Mouse (Mus musculus): ENCODE measurements around the gene Faf2. TPM values are rescaled to one million over a fixed set of nuclear protein-coding genes. Genes with fewer than 3 reads are reported as not detected.

Faf2 gene
- 51.6 and 68.5 TPM in 2 replicates for polyA plus RNA-seq (2015; fragmentation: Nextera tagmentation; extraction: Ambion mirVana)

DNA sequence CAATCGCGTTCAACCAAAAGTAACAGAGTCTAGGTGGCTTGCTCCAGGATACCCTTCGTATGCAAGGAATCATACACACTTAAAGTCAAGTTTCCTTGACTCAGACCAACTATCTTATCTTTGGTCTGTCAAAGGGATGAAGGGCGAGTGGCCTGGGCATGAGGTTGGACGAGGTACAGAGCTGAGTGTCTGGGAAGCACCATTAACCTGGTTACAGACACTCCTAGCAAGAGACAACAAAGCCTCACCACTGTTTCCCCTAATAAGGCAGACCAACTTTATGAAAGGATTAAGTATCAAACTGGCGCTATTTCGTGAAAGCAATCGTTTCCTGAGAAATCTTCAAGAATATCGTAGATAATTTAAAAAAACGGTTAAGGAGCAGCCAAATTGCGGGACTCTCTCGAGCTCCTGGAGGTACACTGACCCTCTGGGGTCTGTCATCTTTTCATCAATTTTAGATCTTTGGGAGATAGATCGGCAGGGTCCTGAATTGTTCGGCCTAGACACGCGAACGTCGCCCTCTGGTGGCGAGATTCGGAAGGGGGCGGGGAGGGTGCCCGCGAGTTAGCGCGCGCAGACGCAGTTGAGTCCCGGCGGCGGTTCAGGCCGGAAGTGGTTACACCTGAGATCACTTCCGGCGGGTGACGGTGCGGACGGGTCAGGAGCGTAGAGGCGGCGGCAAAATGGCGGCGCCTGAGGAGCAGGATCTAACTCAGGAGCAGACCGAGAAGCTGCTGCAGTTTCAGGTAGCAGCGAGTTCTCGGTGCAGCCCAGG is at the start of gene Faf2:
TSS of gene Faf2 (plus strand) at position 630 of the 778 bp plus-strand sequence.

DNA sequence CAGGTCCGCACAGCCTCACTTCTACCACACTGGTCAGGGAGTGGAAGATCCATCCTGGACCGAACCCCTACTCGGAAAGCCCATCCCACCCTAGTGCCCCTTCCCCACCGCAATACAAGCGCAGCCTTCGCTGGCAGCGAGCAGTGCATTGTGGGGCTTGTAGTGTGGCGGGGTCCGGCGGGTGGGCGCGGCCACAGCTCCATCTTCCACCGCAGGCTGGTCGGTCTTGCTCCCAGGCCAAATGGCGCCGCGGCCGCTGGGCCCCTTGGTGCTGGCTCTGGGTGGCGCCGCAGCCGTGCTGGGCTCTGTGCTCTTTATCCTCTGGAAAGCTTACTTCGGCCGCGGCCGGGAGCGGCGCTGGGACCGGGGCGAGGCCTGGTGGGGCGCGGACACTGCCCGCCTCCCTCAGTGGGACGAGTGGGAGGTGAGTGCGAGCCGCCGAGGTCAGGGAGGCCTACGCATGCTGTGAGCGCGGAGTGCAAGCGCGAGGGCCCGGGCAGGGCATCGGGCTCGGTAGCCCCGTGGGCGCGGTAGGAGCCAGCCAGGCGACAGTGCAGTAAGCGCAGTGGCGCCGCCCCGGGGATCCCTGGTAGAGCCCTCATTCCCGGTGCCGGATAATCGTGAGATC is 46.6 kb upstream of the Faf2 start, which contains the start of gene Arl10:
TSS of gene Arl10 (plus strand) at position 162 of the 628 bp plus-strand sequence.

GRCm38 (mm10) chr13:54589996-54590951 is 31.3 kb upstream of the Faf2 start, which contains the start of the genes Nop16 and Higd2a:
Gene Nop16 (minus strand): TSS chr13:54590090.
Gene Higd2a (plus strand): TSS chr13:54590207.

DNA sequence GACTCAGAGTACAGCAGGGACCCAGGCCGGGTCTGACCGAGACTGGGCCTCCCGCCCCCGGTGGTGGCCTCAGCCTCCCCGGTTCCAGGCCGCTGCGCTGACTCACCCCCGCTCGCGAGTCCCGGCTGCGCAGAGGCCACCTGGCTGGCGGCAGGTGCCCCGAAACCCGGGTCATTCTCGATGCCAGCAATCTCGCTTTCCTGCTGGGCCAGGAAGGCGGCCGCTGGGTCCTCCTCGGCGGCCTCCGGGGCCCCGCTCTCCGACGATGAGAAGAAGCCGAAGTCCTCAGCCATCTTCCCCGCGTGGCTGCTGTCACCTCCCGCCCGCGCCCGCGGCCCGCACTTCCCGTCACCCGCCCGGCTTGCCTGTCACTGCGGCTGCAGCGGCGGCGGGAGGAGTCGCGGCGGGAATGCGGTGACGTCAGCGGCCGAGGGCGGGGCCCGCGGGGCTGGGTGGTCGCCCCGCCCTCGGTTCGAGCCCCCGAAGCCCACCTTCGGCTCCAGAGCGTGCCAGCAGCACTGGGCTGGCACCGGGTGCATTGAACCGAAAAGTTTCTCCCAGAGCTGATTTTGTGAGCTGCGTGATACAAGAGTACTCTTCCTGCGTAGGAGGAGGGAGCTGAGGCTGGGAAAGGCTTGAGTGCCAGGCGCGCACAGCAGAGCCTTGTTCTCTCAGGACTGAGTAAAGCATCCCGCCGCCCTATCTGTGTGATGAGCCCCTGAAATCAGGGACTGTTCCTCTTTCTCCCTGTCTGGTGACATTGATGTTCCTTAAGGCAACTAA is 10.4 kb upstream of the Faf2 start, which contains the start of gene Cltb:
TSS of gene Cltb (minus strand) at position 373 of the 783 bp plus-strand sequence.

GRCm38 (mm10) chr13:54693558-54694347 is 72.2 kb downstream of the Faf2 start, which contains the start of gene Rnf44:
Gene Rnf44 (minus strand): TSS chr13:54693907.

GRCm38 (mm10) chr13:54701243-54701642 is 79.7 kb downstream of the Faf2 start, which contains the start of gene Cdhr2:
Gene Cdhr2 (plus strand): TSS chr13:54701461.

Small RNAs within 50 kb of the gene (microRNA-seq; reads per million reads assigned to microRNA genes)
- gene Gm24195 (ENCODE audit: borderline replicate concordance, insufficient number of aligned reads) = not detected

Other genes starting within 250 kb of the Faf2 start
- gene Thoc3, start 152.9 kb upstream of the Faf2 start, polyA plus RNA-seq (2015; fragmentation: Nextera tagmentation; extraction: Ambion mirVana) = 68.0 and 98.2 TPM in 2 replicates
- 6.0 and 7.1 TPM in 2 replicates for gene Simc1, start 118.0 kb upstream of the Faf2 start, polyA plus RNA-seq (2015; fragmentation: Nextera tagmentation; extraction: Ambion mirVana)
- gene 4833439L19Rik, start 56.3 kb upstream of the Faf2 start, polyA plus RNA-seq (2015; fragmentation: Nextera tagmentation; extraction: Ambion mirVana) = 80.9 and 116 TPM in 2 replicates
- 25.8 and 34.1 TPM in 2 replicates for gene Arl10, start 46.8 kb upstream of the Faf2 start, polyA plus RNA-seq (2015; fragmentation: Nextera tagmentation; extraction: Ambion mirVana)
- gene Nop16, start 31.7 kb upstream of the Faf2 start, polyA plus RNA-seq (2015; fragmentation: Nextera tagmentation; extraction: Ambion mirVana) = 60.6 and 70.1 TPM in 2 replicates
- 233 and 359 TPM in 2 replicates for gene Higd2a, start 31.6 kb upstream of the Faf2 start, polyA plus RNA-seq (2015; fragmentation: Nextera tagmentation; extraction: Ambion mirVana)
- 63.4 and 81.3 TPM in 2 replicates for gene Cltb, start 10.4 kb upstream of the Faf2 start, polyA plus RNA-seq (2015; fragmentation: Nextera tagmentation; extraction: Ambion mirVana)
- 53.9 and 65.9 TPM in 2 replicates for gene Rnf44, start 72.1 kb downstream of the Faf2 start, polyA plus RNA-seq (2015; fragmentation: Nextera tagmentation; extraction: Ambion mirVana)
- 0.30 and 1.0 TPM in 2 replicates for gene Cdhr2, start 79.7 kb downstream of the Faf2 start, polyA plus RNA-seq (2015; fragmentation: Nextera tagmentation; extraction: Ambion mirVana)
- 2.5 and 5.9 TPM in 2 replicates for gene Gprin1, start 128.1 kb downstream of the Faf2 start, polyA plus RNA-seq (2015; fragmentation: Nextera tagmentation; extraction: Ambion mirVana)
- 1.0 and 4.8 TPM in 2 replicates for gene Sncb, start 144.8 kb downstream of the Faf2 start, polyA plus RNA-seq (2015; fragmentation: Nextera tagmentation; extraction: Ambion mirVana)
- gene Eif4e1b, start 162.2 kb downstream of the Faf2 start, polyA plus RNA-seq (2015; fragmentation: Nextera tagmentation; extraction: Ambion mirVana) = not detected in 2 replicates
- 54.9 and 67.6 TPM in 2 replicates for gene Tspan17, start 167.6 kb downstream of the Faf2 start, polyA plus RNA-seq (2015; fragmentation: Nextera tagmentation; extraction: Ambion mirVana)

Measured in adrenal gland, postnatal 0 days (tissue).